Mouse (Mus musculus) MEL (cell line): Measurements from ENCODE around the gene Enox1. TPM values are rescaled to one million over a fixed set of nuclear protein-coding genes. Genes with fewer than 3 reads are reported as not detected.

Experiments
- DNase-seq: peaks from one replicate; pipeline ENCODE4 v3.0.0; 2011; ENCODE audit warnings: low read depth, low spot score
- H3K27ac ChIP-seq: 2 replicates; pipeline ENCODE4 v1.5.1; 2012; ENCODE audit warnings: low read depth, mild to moderate bottlenecking, control low read depth, low read length, moderate library complexity; ENCODE audit not compliant: control insufficient read depth
- H3K27me3 ChIP-seq, 2 experiments: fragments of 150-350 bp in 1 of 2; sonication (generic) in 1 of 2; 2 replicates each; pipeline ENCODE4 v1.6.1; 2012; ENCODE audit warnings: low read length in 2 of 2, mild to moderate bottlenecking in 2 of 2, improper control_type of control experiment in 1 of 2, moderate library complexity in 1 of 2; ENCODE audit not compliant: insufficient read depth in 2 of 2, control insufficient read depth in 1 of 2
- H3K36me3 ChIP-seq, 2 experiments: 2 replicates each; pipeline ENCODE4 v1.6.1; 2012 to 2014; ENCODE audit warnings: low read length in 2 of 2, improper control_type of control experiment in 1 of 2, inconsistent platforms in 1 of 2, mild to moderate bottlenecking in 1 of 2; ENCODE audit not compliant: insufficient read depth in 2 of 2, control insufficient read depth in 1 of 2
- H3K4me1 ChIP-seq, 2 experiments: fragments of 150-350 bp in 1 of 2; sonication (generic) in 1 of 2; 2 replicates each; pipeline ENCODE4 v1.6.1; 2012; ENCODE audit warnings: low read length in 2 of 2, improper control_type of control experiment in 1 of 2, mild to moderate bottlenecking in 1 of 2; ENCODE audit not compliant: insufficient read depth in 2 of 2, control insufficient read depth in 1 of 2
- H3K4me3 ChIP-seq, 2 experiments: fragments of 150-350 bp in 1 of 2; sonication (generic) in 1 of 2; 2 replicates each; pipeline ENCODE4 v1.5.1; 2012; ENCODE audit warnings: low read depth in 2 of 2, low read length in 2 of 2, mild to moderate bottlenecking in 2 of 2, moderate library complexity in 2 of 2, control low read depth in 1 of 2, improper control_type of control experiment in 1 of 2; ENCODE audit not compliant: control insufficient read depth in 1 of 2, insufficient read depth in 1 of 2
- H3K79me2 ChIP-seq: 2 replicates; pipeline ENCODE4 v1.6.1; 2012; ENCODE audit warnings: mild to moderate bottlenecking, low read length, moderate library complexity; ENCODE audit not compliant: control insufficient read depth, poor library complexity, insufficient read depth
- H3K9ac ChIP-seq: 2 replicates; pipeline ENCODE4 v1.6.1; 2012; ENCODE audit warnings: low read depth, mild to moderate bottlenecking, control low read depth, low read length, moderate library complexity; ENCODE audit not compliant: control insufficient read depth, poor library complexity, severe bottlenecking
- H3K9me3 ChIP-seq: fragments of 150-350 bp; sonication (generic); replicated peaks from 2 replicates; pipeline ENCODE4 v1.6.1; 2012; ENCODE audit warnings: mild to moderate bottlenecking, low read length, improper control_type of control experiment, moderate library complexity; ENCODE audit not compliant: insufficient read depth
- CTCF ChIP-seq, 3 experiments: IDR thresholded peaks in 2 of 3; conservative IDR thresholded peaks in 1 of 3; 2 replicates each; pipeline ENCODE4 v1.5.1; 2011 to 2012; ENCODE audit warnings: low read length in 3 of 3, low read depth in 2 of 3, mild to moderate bottlenecking in 2 of 3, improper control_type of control experiment in 1 of 3, inconsistent platforms in 1 of 3, mixed read lengths in 1 of 3, moderate library complexity in 1 of 3; ENCODE audit not compliant: control insufficient read depth in 1 of 3, insufficient read depth in 1 of 3, poor library complexity in 1 of 3, severe bottlenecking in 1 of 3
- E2F4 ChIP-seq: IDR thresholded peaks from 2 replicates; pipeline ENCODE4 v1.6.1; 2011; ENCODE audit warnings: low read depth, low read length, improper control_type of control experiment, borderline replicate concordance
- ELF1 ChIP-seq: IDR thresholded peaks from 2 replicates; pipeline ENCODE4 v1.6.1; 2014; ENCODE audit warnings: low read depth, mild to moderate bottlenecking, inconsistent platforms, low read length, improper control_type of control experiment, moderate library complexity
- EP300 ChIP-seq, 2 experiments: IDR thresholded peaks; 2 replicates each; pipeline ENCODE4 v1.6.1; 2011; ENCODE audit warnings: improper control_type of control experiment in 2 of 2, low read length in 2 of 2, low read depth in 1 of 2, mild to moderate bottlenecking in 1 of 2
- ETS1 ChIP-seq: IDR thresholded peaks from 2 replicates; pipeline ENCODE4 v1.6.1; 2012; ENCODE audit warnings: low read depth, mild to moderate bottlenecking, inconsistent platforms, low read length, improper control_type of control experiment, moderate library complexity
- JUND ChIP-seq: IDR thresholded peaks from 2 replicates; pipeline ENCODE4 v1.6.1; 2011; ENCODE audit warnings: low read depth, mild to moderate bottlenecking, improper control_type of control experiment, low read length
- MAFK ChIP-seq: IDR thresholded peaks from 2 replicates; pipeline ENCODE4 v1.6.1; 2011; ENCODE audit warnings: low read depth, mild to moderate bottlenecking, low read length, improper control_type of control experiment, borderline replicate concordance
- MAX ChIP-seq: IDR thresholded peaks from 2 replicates; pipeline ENCODE4 v1.6.1; 2011; ENCODE audit warnings: low read length, improper control_type of control experiment
- MEF2A ChIP-seq: IDR thresholded peaks from 2 replicates; pipeline ENCODE4 v1.6.1; 2014; ENCODE audit warnings: low read depth, mild to moderate bottlenecking, inconsistent platforms, low read length, improper control_type of control experiment; ENCODE audit not compliant: poor library complexity, insufficient replicate concordance, severe bottlenecking; ENCODE audit errors: extremely low read depth
- POLR2AphosphoS2 ChIP-seq: IDR thresholded peaks from 2 replicates; pipeline ENCODE4 v1.6.1; 2011; ENCODE audit warnings: low read length, improper control_type of control experiment
- RAD21 ChIP-seq: IDR thresholded peaks from 2 replicates; pipeline ENCODE4 v1.6.1; 2011; ENCODE audit warnings: mild to moderate bottlenecking, low read depth, low read length, improper control_type of control experiment
- RCOR1 ChIP-seq: IDR thresholded peaks from 2 replicates; pipeline ENCODE4 v1.6.1; 2012; ENCODE audit warnings: low read depth, mild to moderate bottlenecking, inconsistent platforms, low read length, improper control_type of control experiment
- TAL1 ChIP-seq: IDR thresholded peaks from 2 replicates; pipeline ENCODE4 v1.6.1; 2012; ENCODE audit warnings: mild to moderate bottlenecking, inconsistent platforms, low read length, moderate library complexity, mixed read lengths
- TBP ChIP-seq: IDR thresholded peaks from 2 replicates; pipeline ENCODE4 v1.8.0; 2011; ENCODE audit warnings: low read depth, low read length, improper control_type of control experiment
- TCF12 ChIP-seq: IDR thresholded peaks from 2 replicates; pipeline ENCODE4 v1.6.1; 2014; ENCODE audit warnings: low read depth, mild to moderate bottlenecking, inconsistent platforms, low read length, improper control_type of control experiment, moderate library complexity
- USF1 ChIP-seq: IDR thresholded peaks from 2 replicates; pipeline ENCODE4 v1.6.1; 2014; ENCODE audit warnings: low read depth, mild to moderate bottlenecking, inconsistent platforms, low read length, improper control_type of control experiment, moderate library complexity
- ZC3H11A ChIP-seq: IDR thresholded peaks from 2 replicates; pipeline ENCODE4 v1.6.1; 2012; ENCODE audit warnings: low read depth, mild to moderate bottlenecking, inconsistent platforms, low read length, improper control_type of control experiment
- ZKSCAN1 ChIP-seq: IDR thresholded peaks from 2 replicates; pipeline ENCODE4 v1.6.1; 2012; ENCODE audit warnings: low read depth, mild to moderate bottlenecking, inconsistent platforms, low read length, improper control_type of control experiment, moderate library complexity
- ZNF384 ChIP-seq: IDR thresholded peaks from 2 replicates; pipeline ENCODE4 v1.6.1; 2012; ENCODE audit warnings: low read depth, mild to moderate bottlenecking, inconsistent platforms, low read length, improper control_type of control experiment
- polyA plus RNA-seq, 2 experiments: library from polyadenylated mRNA; stranded (reverse) in 1 of 2; unstranded in 1 of 2; fragments of >175 nt in 1 of 2; fragments of >200 nt in 1 of 2; gene quantifications; 2 replicates each; pipeline versions ENCODE4 v1.2.1 to v1.2.4; 2012; ENCODE audit warnings: low replicate concordance in 2 of 2, low read depth in 1 of 2; ENCODE audit not compliant: insufficient read length in 2 of 2, insufficient read depth in 1 of 2, missing spikeins in 1 of 2
- total RNA-seq: library from RNA; depleted of rRNA; stranded (reverse); fragments of 300-350 nt; gene quantifications from 2 replicates; pipeline ENCODE4 v1.2.3, GENCODE M21; 2012

Gene Enox1
- total and polyA plus RNA-seq, 3 experiments, result not detected

- TF ChIP-seq CTCF (IDR thresholded peaks at IDR 0.05 in 2 of 3, conservative IDR thresholded peaks at IDR 0.05 in 1 of 3; ENCODE audit: control insufficient read depth in 1 of 3, insufficient read depth in 1 of 3, low read depth in 2 of 3, low read length in 3 of 3, poor library complexity in 1 of 3, severe bottlenecking in 1 of 3) (no peak), ELF1 (no peak), ZC3H11A (no peak), MAX (no peak), RCOR1 (no peak)
- Histone ChIP-seq H3K9me3 (no peaks in the 10 kb centered on the region), H3K27me3 (no peaks in the 10 kb centered on the region), H3K4me1 (no peaks in the 10 kb centered on the region), H3K9ac (no peak overlapping the region), H3K27ac (no peak overlapping the region), H3K36me3 (no peaks in the 10 kb centered on the region), H3K4me3 (no peak overlapping the region), H3K79me2 (no peaks in the 10 kb centered on the region)
- DNase-seq, result no peak
These were observed 58.3 kb downstream of the Enox1 start for GRCm38 (mm10) chr14:77214848-77215247.

GRCm38 (mm10) chr14:77225346-77225745 is 68.8 kb downstream of the Enox1 start:
- Histone ChIP-seq H3K9ac (no peak overlapping the region), H3K79me2 (no peaks in the 10 kb centered on the region), H3K36me3 (no peaks in the 10 kb centered on the region), H3K27me3 (no peaks in the 10 kb centered on the region), H3K27ac (no peak overlapping the region), H3K4me3 (no peak overlapping the region), H3K4me1 (no peaks in the 10 kb centered on the region), H3K9me3 (no peaks in the 10 kb centered on the region)
- no peak for DNase-seq
- TF ChIP-seq RAD21 (no peak), ZKSCAN1 (no peak), TAL1 (no peak), MAFK (no peak), POLR2AphosphoS2 (no peak), TBP (no peak), E2F4 (no peak), MEF2A (no peak), TCF12 (no peak), ZNF384 (no peak), USF1 (no peak), ETS1 (no peak), ELF1 (no peak), EP300 (IDR thresholded peaks at IDR 0.05; ENCODE audit: low read depth in 1 of 2, low read length in 2 of 2) (no peak), JUND (no peak), CTCF (IDR thresholded peaks at IDR 0.05 in 2 of 3, conservative IDR thresholded peaks at IDR 0.05 in 1 of 3; ENCODE audit: control insufficient read depth in 1 of 3, insufficient read depth in 1 of 3, low read depth in 2 of 3, low read length in 3 of 3, poor library complexity in 1 of 3, severe bottlenecking in 1 of 3) (no peak), RCOR1 (no peak)
